Mouse (Mus musculus) urinary bladder, postnatal 14 days (tissue): ENCODE measurements around the gene Tspan31.

Experiments
- DNase-seq: peaks from one replicate; pipeline ENCODE4 v3.0.0; 2021; ENCODE audit warnings: low spot score

The Tspan31 gene

GRCm38 (mm10) chr10:127041774-127042338, 28.2 kb downstream of the Tspan31 start:
- peak; percentile 89 for DNase-seq

- peak; percentile 53 for DNase-seq
These were observed 28.7 kb downstream of the Tspan31 start, which contains the start of the genes Mettl1 and Eef1akmt3 for GRCm38 (mm10) chr10:127041274-127041766. Gene Mettl1, plus strand, starts transcription at chr10:127041414. Gene Eef1akmt3, minus strand, starts transcription at chr10:127041513.

GRCm38 (mm10) chr10:127040569-127041214, 29.4 kb downstream of the Tspan31 start:
- peak; percentile 36 for DNase-seq

- no peak for DNase-seq
These were observed 32.4 kb downstream of the Tspan31 start for GRCm38 (mm10) chr10:127037641-127038040.

GRCm38 (mm10) chr10:127036273-127036672, 33.8 kb downstream of the Tspan31 start:
- DNase-seq = no peak

GRCm38 (mm10) chr10:127033301-127033741, 36.7 kb downstream of the Tspan31 start:
- DNase-seq = no peak

- peak; percentile 94 for DNase-seq
These were observed 39.4 kb downstream of the Tspan31 start, which contains the start of gene Tsfm for GRCm38 (mm10) chr10:127030336-127031296. Gene Tsfm, minus strand, starts transcription at chr10:127030840.

GRCm38 (mm10) chr10:127018422-127018821, 51.6 kb downstream of the Tspan31 start:
- no peak for DNase-seq
